Mouse (Mus musculus) NIH3T3 (cell line): ENCODE measurements around the gene Arap1.

Source experiments
- DNase-seq: peaks from one replicate; pipeline ENCODE4 v3.0.0-alpha.2; 2012; ENCODE audit warnings: low read depth

The Arap1 gene

DNA sequence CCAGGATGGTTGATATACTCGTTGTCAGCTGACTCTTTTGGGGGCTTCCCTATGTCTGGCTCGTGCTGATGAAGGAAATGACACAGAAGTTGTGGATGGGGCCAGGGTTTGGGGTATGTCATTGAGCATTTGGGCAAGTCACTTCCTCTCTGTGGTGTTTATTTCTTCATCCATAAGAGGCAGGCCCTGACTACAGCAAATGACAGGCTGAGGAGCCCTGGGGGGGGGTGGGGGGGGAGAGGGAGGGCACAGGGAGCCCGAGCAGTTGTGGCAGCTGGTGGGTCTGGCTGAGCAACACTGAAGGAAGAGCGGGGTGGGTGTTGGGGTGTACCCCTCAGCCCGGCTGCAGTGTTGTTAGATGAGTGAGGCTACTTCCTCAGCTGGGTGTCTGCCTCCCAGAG is 14.9 kb downstream of the Arap1 start:
- no peak for DNase-seq

DNA sequence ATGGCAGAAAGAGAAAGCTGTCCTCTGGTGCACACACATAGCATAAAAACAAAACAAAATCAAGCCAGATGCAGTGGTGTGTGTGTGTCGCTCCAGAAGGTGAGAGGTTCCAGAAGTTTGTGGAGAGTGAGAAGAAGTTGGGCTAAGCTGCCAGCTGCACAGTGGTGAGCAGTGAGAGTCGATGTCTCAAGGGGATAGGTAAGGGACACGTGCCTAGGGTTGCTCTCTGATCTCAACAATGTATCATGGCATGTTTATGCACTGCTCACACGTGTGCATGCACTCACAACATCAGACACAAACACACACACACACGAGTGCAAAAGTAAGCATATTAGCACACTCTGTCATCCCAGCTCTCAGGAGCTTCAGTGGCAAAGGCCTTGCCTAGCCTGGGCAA is 16.0 kb downstream of the Arap1 start:
- DNase-seq = no peak

DNA sequence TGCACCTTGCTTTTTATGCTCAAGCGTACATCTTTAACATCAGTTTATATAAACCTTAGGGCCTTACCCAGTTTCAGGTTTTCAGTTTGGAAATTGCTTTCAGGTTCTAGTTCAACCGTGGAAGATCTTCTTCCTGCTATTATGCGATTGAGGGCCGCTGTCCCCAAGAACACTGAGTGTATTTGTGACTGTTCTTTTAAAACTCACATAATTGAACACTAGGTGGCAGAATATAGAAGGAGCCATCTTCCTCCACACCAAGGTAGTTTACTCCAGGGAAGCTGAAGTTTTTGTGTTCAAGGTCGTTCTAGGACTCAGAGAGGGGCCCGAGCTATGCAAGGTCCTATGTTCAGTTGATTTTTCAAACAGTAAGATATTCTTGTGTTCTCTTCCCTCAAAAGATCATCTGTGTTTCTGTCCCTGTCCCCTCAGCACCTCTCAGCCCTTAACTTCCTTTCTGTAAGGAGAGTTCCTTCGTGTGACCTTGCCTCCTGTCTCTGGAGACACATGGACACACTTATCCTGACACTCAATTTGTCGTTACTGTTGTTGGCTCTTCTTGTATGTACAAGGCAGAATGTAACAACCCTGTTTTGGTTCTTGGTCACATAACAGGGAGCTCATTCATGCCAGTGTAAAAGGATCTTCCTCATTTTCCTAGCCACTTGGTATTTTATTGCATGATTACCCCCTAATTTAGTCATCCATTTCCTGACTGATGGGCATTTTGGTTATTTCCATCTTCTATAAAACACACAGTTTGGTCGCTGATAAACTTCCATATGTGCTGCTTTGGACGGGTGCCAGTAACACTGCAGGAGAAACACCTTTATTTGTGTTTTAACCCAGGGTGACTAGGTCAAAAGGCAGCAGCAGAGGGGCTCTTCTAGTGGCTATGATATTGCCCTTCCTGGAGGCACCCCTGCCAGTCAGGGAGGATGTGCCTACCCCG is 20.3 kb downstream of the Arap1 start:
- no peak for DNase-seq

DNA sequence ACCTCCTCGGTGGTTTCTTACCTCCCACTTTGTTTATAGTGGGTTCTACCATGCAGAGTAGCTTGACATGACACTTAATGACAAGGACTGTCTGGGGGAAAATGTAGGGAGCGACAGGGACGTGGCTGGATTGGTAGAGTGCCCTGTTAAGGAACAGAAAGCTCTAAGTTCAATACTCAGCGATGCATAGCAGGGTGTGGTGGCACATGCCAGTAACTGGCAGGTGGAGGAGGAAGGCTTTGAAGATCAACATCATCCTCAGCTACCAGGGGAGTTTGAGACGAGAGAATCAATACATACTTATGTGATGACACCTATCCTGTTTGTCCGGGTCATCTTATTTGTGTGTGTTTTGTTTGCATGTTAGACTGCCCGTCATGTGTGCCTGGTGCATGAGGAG is 21.8 kb downstream of the Arap1 start:
- DNase-seq = no peak

DNA sequence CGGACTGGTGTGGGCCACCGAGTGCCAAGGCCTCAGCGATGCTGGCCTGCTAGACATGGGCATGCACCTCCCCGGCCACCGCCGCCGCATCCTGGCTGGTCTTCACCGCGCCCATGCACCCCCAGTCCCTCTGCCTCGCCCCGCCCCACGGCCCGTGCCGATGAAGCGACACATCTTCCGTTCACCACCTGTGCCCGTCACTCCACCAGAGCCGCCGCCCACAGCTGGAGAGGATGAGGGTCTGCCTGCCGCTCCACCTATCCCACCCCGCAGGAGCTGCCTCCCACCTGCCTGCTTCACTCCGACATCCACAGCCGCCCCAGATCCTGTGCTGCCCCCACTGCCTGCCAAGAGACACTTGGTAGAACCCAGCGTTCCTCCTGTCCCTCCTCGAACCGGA is 25.2 kb downstream of the Arap1 start:
- DNase-seq = no peak

DNA sequence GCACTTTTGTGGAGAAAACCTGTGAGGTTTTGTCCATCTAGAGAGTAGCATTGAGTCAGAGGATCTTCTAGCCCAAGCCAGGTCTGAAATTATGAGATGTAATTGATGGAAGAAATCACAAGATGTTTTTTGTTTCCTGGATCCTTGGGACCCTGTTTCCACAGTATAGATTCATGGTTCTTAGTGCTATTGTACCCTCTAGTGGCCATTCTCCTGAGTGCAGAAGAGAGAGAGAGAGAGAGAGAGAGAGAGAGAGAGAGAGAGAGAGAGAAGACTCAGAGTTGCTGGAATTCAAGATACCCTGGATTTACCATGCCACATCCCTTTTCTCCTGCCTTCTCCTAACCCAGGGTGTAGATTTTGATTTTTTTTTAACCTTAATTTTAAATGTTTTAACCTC is 26.3 kb downstream of the Arap1 start:
- DNase-seq = peak; percentile 81

DNA sequence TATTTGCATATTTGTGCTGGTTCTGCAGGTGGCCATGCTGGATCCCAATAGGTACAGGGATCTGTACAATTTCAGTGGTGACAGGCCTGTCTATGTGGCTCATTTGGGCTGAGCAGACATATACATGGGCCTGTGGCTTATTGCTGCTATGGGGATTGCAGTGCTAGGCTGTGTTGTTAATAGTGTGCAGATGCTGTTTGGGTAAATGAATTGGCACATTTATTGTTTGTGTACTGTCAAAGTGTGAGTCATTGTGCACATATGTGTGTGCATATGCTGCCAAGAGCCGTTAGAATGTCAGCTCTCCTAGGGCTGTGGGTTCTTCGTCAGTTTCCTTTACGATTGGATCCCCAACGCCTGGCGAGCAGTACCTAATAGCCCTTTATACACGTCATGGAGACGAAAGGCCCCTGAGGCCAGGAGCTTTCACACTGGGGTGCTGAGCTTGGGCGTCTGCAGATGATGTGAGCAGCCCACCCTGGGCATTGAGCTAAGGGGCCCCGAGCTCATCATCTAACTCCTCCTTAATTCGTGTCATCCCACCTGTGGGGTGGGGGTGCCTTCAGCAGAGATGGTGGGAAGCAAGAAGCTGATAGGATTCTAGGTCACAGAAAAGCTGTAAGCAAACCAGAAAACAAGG is 29.0 kb downstream of the Arap1 start:
- DNase-seq = peak; percentile 67

DNA sequence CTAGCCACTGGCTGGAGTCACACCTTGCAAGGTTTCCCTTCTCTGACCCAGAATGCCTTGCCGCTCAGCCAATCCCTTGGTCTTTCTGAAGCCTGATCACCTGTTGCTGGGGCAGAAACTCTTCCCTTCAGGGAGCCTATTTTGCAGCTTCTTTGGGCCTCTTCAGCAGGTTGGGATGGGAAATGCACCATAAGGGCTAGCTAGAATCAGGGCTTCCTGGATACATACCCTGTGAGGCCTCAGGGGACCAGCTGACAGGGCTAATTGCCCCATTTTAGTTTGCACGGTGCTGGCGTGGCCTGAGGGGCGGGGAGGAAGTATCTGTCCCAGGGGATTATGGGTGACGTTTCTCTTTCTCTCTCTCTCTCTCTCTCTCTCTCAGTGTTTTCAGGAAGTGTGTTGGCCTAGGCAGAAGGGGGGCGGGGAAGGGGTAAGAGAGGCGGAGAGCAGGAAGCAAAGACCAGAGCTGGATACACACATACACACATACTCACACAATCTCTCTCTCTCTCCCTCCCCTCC is 29.9 kb downstream of the Arap1 start:
- peak; percentile 27 for DNase-seq

DNA sequence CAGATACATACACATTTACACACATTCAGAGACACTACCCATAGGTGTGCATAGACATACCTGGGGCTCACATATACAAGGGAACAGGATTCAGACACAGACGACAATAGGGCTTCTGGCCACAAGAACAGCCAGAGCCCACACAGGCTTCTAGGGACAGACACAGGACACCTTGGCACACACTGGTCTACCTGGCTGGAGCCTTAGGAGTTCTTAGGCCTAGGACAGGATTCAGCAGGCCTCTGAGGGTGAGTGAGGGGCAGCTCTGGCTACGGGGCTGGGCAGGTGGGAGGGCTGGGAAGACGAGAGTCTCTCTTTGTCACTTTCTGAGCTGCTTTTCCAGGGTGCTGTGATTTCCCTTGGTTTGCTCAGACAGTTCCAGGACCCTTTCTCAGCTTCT is 30.4 kb downstream of the Arap1 start:
- DNase-seq = no peak

DNA sequence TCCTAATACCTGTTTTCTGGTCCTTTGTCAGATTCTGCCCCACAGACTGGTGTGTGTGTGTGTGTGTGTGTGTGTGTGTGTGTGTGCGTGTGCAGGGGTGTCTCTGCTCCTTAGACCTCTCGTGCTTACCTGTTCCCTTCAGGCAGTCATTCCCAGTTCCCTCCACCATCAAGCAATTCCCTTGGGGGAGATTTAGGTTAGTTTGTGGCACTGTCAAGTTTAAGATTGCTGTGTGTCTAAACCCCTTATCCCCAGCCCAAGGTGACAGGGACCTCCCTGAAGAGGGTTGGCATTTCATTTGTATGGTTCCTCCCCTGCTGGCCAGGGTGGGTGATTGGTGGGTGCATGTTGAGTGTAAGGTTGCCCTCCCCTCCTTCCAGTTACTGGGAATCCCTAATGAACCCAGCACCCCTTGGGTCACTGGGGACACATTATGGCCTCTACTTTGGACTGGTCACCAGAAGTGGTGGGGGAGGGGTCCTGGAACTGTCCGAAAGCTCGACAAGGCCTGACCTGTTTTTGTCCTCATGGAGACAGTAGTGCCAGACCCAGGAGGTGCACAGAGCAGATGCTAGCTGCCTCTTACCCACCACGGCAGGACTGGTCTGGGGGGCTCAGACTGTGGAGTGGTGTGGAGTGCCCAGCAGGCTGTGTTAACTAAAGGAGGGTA is 31.1 kb downstream of the Arap1 start:
- no peak for DNase-seq

DNA sequence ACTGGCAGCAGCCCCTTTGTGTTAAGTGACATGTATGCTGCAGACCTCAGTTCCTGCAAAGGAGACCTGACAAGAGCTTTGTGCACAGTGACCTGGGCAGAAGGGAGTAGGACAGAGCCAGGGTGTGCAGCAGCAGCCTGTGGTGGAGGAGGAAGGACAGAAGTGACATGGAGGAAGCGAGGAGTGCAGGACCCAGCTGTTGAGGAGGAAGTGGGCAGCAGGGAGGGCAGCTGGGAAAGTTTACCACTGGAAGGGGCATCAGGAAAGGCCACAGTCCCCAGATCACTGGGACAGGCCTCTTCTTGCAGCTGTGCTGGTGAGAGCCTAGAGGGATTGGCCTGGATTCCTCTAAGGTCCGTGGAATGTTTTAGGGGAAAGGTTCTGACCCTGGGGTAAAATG is 31.9 kb downstream of the Arap1 start:
- no peak for DNase-seq

DNA sequence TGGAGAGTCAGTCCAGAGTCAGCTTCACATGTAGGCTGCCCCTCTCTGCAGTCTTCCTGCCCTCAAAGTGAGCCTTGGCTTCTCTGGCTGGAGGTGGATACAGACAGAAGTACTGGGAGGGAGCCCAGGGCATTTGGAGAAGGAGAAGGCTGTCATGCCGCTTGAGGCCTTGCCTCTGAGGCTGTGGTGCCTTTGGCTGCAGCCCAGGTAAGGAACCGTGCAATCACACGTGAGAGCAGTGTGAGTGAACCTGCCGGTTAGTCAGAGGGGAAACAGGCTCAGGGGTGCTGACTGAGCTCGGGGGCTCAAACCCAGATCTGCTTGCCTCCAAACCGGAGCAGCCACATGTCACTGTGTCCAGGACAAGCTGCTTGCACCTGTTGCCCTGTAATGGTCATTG is 33.6 kb downstream of the Arap1 start:
- no peak for DNase-seq

DNA sequence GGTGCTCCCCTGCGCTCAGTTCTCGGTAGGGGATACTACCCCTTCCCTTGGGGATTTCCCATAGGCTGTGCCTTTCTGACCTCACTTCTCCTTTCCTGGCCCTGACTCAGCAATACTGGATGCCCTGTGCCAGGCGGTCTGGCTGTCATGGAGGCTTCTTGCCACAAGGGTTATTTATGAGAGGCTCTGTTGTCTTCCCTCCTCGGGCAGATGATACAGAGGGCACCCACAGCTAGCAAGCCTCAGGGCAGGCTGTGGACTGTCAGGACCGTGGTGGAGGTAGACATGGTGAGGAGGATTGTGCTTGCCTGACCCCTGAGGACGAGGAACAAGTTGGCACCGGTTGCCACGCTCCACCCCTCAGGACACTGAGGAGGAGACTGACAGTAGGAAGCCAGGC is 34.5 kb downstream of the Arap1 start:
- DNase-seq = no peak

DNA sequence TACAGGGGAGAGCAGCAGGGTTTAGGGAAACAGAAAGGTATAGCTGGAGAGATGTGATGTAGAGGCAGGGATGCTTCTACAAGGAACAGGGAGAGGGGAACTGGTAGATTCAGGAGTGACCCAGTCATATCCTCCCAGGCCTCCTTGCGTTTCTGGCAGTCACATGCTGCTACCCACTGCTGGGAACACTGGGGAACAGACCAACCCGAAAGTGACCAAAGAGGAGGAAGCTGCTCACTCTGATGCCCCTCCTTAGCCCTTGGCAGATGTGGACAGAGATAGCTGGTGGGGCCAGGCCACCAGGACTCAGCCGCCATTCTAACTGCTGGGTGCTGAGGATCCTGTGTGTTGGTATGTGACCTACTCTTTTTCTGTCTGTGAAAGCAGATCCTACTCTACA is 35.9 kb downstream of the Arap1 start:
- DNase-seq = no peak

DNA sequence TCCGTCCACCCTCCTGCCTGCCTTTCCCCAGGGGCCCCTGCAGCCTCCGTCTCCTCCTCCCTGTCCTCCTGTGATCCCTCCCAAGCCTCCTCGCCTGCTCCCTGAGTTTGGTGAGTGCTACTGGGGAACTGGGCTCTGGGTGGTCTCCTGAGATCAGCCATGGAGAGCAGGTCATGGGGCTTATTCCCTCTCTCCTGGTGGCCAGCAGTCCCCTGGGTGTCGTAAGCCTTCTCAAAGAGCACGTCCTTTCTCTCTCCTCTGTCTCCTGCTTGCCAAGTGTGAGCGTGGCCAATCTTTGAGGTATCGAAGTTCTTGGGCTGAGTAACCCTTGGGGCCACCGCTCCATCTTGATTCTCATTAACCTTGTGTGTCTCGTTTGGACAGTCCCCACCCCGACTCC is 37.1 kb downstream of the Arap1 start:
- no peak for DNase-seq

DNA sequence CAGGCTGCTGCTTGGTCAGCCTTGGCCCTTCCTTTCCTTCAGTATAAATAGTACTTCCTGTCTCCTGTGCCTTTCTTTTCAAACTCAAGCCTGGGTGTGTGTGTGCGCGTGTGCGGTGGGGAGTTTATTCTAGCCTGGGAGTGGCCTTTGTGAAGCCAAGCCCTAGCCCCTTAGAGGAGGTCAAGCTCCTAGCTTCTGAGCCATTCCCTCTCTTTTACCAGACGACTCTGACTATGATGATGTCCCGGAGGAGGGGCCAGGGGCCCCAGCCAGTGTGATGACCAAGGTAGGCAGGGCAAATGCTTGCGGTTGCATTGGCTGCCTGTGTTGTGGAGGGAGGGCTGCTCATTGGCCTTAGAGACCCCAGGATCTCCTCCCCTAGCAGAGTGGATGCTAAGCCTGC is 37.5 kb downstream of the Arap1 start:
- DNase-seq = no peak

DNA sequence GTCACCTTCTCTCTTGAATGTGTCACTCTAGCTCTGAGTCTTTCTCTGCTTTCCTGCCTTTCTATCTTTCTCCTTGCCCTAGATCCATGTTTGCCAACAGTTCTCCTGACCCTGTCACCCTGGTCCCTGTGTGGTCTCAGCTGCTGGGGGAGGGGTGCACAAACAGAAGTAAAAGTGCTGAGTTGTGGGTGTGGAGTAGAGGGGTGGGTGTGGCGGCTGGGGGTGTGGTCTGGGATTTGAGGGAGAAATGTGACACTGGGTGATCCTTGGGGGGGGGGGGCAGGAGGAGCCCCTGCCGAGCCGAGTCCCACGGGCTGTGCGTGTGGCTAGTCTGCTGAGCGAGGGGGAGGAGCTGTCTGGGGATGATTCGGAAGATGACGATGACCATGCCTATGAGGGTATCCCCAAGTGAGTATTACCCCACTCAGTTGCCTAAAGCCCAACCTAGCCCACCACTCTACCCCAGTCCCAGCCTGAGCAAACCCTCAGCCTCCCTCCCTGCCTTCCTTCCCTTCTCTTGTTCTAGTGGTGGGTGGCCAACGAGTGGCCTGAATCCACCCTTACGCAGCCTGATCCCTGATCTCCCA is 38.1 kb downstream of the Arap1 start:
- DNase-seq = no peak

DNA sequence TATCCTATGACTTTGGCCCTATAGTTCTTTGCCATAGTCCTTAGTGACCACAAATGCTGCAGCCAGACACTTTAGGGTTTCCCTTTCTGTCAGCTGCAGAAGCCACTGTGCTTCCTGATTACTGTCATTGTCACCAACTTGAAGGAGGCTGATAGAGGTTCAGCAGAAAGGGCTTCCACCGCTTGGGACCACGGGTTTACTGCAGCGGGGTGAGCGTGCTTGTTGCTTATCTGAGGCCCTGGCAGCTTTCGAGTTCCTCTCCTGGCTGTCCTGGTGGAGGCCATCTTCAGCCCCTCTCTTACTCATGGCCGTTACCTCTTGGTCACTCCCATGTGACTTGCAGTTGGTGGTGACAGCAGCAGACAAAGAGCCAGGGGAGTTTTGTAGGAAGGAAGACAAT is 41.4 kb downstream of the Arap1 start:
- no peak for DNase-seq

DNA sequence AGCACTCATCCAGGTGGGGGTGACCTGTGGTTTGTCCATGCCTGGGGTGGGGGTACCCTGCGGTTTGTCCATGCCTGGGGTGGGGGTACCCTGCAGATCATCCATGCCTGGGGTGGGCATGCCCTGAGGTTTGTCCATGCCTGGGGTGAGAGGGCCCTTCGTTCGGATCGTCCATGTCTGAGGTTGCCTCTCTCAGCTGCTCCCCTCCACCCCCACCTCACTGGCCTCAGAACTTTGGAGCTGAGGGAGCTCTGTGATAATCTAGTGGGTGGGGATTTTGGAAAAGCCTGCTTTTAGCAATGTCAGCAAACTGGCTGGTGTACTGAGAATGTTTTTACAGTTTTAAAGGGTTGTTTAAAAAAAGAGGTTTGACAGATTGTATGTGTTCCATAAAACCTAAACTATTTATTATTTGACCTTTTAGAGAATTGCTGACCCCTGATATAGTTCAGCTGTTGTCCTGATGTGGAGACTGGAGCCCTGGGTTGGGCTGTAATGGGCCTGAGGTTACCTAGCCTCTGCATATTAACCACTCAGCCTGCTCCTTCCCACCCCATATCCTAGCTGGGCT is 44.1 kb downstream of the Arap1 start:
- DNase-seq = no peak

DNA sequence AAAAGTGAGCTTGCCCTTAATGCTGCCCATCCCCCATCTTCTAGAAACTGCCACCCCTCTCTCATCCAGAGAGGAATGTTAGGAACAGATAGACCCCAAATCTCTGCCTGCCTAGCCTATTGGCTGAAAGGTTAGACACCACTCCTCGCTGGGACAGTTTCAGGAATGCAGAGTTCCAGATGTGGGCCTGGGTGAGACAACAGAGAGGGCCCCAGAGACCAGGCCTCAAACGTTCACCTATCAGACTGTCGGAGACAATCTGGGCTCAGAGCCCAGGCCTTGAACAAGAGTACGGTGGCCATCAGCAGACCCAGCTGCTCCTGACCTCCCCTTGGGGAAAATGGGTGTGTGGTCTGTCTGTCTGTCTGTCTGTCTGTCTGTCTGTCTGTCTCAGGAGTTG is 45.1 kb downstream of the Arap1 start:
- no peak for DNase-seq

DNA sequence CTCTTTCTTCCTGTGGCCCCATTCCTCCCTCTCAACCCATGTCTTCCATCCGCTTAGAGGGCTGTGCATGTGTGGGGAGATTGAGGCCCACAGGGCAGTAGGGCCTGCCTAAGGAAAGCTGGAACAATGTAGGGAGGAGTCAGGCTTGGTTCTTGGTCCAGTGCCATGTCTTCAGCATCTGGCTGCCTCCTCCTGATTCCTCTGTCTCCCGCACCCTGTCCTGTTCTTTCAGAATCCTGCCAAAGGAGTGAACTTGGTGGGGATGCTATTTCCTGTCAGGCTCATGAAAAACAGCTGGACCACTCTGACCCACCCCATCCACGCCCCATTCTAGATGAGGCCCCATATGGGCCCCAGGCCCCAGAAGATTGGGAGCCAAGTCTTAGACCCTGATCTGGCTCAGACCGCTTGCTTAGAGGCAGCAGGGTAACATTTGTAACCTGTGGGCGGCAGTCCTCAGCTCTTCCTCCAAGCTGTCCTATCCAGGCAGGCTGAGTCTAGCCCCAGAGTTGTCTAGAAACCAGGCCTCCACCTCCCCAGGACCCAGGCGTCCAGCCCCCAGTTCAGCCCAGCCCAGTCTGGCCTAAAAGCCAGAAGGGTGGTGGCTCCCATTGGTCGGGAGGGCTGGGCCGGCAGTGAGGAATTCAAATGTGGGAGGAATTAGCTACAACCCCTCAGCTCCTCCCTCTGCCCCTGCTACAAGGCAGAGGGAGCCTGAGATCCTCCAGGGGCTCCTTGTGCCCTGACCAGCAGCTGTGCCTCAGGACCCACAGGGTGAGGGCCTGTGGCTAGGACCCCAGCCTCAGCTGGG is 46.0 kb downstream of the Arap1 start:
- DNase-seq = peak; percentile 84
